Mouse (Mus musculus): ENCODE data around the gene Grin2c.

Gene Grin2c

DNA sequence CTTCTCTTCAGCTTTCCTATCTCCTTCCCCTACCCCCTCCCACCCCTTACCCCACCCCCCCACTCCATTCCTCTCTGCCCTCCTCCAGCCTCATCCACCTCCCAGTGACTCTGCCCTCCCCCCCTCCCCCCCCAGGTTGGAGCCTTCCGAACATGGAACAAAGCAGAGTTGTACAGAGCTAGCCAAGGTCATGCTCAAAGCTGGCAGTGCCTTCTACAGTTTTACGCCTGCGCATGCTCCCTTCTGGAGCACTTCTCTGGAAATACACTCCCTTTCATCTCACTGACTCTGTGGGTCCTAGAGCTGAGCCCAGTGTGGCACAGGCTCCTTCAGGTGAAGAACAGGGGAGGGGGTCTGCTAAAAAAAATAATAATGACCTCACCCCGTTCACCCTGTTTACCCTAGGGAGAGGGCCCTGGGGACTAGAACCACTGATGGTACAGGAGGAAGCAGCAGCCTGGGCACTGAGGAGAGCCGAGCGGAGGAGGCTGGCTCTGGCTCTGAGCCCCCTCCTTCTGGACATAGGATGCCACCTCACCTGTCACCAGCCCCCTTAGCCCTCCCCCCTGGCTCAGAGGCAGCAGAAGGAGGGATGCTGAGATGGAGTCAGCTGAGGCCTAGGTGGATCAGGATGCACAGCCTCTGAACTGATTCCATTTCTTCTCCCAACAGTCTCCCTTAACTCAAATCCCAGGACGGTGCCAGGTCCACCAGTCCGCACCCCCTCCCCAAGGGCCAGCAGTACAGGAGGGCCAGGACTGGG lies 15.9 kb upstream of the Grin2c start:
- no peak for DNase-seq

DNA sequence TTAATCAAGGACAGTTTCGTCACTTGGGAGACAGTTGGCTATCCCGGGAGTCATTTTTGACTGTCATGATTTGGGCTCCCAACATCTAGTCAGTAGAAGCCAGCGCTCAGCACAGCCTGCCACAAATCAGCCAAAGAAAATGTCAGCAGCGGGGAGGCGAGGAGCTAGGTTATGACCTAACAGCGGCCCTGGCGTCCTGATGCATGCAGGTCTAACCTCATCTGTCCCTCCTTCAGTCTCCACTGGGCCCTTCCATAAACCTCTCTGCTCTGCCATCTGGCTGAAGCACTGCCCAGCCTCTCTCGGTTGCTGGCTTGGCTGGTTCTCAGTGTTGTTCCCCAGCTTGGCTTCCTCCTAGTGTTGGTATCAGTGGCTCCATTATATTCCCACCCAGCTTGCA lies 15.3 kb upstream of the Grin2c start:
- DNase-seq, result no peak

DNA sequence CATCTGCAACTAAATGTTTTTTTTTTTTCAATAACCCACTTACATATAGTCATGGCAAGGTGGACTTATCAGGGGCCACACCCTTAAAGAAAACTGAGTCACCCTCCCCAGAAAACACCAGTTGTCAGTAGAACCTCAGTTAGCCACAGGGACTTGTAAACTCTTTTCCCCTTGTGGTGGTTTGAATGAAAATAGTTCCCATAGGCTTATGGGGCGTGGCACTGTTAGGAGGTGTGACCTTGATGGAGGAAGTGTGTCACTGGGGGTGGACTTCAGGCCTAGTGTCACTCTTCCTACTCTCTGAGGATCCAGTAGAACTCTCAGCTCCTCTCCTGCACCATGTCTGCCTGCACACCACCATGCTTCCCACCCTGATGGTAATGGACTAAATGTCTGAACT lies 12.7 kb upstream of the Grin2c start:
- DNase-seq, result no peak

DNA sequence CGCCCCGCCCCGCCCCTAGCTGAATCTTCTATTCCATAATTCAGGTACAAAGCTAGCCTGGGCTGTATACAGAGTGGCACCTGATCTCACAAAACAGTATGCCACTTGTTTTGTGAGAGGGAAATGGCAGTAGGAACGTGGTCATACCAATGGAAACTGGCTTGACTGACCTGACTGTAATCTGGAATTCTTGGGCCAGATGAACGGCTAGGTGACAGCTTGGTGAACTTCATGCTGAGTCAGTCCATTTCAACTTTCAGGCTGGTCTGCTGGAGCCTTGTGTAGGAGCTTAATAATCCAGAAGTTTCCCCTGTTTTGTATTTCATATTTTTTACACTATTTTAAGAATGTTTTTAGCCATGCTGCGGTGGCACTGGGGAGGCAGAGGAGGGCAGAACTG lies 11.1 kb upstream of the Grin2c start:
- DNase-seq, result no peak

DNA sequence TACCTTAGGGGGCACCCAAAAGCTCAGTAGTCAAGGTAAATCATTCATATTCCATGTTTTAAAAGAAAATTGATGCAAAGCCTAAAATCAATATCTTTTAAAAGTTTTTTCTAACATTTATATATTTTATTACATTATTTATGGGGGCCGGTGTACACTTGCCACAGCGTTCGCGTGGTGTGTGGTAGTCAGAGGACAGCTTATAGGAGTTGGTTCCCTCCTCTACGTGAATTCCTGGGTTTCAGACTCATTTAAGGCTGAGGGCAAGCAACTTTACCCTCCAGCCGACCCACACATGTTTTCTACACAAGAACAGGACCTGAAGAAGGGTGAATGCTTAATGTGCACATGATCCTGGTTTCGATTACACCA lies 10.5 kb upstream of the Grin2c start:
- no peak for DNase-seq

DNA sequence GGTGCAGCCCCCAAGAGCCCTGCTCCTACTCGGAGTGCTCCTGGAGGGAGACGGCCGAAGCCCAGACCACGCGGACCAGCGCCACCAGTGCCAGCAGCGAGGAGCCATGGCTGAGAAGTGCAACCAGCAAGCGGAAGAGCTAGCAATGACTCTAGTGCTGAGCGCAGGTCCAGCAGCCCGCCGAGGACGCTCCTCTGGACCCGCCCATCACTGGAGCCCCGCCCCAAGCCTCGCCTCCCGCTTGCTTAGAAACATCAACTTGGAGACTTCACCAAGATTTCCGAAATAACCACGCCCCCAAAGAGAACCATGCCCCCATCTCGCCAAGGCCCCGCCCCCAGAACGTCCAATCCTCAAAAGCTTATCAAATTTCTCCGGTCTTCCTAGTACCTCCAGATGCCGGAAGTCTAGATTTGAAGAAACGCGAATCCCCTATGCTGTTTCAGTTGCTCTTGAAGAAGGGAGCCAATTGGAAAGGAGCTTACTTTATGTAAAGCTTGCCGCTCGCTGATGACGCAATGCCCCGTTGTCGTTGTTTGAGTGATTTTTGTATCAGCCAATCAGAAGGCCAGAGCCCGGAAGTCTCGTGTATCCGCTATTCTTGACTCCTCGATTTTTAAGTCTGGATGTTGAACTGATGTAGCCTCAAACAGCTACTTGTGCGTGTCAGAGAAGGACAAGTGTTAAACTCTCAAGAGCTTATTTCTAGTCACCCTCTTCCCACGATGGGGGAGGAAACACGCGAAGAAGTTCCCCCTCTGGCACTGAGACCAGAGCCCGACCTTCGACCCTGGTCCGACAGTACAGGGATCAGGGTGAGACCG lies 9.9 kb upstream of the Grin2c start, which contains the start of gene Fdxr:
Fdxr (minus strand) TSS at position 271 of the 824 bp plus-strand sequence.
- DNase-seq, result peak; percentile 99

DNA sequence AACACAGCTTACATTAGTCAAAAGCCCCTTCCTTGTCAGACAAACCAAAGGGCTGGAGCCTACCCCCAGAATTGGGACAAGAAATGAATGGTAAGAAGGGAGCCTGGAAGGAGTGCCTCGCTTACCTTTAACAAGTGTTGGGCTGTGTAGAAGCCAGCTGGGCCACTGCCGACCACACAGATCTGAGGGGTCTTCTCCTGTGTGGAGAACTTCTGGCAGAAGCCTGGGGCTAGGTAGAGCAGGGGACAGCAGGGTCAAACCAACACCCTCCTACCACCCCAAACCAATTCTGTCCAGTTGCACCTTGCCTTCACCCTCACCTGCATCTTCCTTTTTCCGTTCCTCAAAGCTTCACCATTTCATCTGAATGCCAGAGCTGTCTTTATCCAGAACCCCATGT lies 8.9 kb upstream of the Grin2c start:
- no peak for DNase-seq

DNA sequence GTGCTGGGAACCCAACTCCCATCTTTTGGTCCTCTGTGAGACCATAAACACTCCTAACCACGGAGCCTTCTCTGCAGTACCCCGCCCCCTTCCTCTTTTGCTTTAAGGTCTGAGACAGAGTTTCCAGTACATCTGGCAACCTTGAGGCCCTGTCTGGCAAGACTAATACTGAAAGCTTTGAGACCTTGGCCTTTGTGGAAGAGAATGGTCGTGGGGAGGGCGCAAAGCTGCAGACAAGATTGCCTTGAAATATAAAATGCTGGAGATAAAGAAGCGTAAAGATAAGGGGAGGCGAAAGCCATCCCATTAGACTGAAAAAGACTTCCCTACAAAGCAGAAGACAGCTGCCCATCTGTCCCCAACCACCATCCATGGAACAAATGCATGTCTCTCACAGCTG lies 8.5 kb upstream of the Grin2c start:
- no peak for DNase-seq

DNA sequence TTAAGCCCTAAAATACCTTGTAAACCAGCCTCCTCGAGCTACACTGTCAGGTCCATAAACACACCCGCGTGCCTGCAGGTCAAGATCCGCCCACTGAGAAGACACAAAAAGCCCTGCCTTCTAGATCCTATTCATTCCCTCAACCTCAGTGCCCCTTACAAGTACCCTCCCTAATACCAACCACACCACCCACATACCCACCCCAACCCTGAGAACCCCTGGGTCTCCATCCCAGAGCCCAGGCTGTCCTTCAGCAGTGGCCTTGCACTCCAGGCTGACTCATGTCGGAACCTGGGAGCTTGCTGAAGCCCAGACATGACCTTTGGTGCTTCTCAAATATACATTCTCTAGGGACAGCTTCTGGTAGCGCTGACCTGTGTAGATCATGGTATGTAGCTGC lies 7.7 kb upstream of the Grin2c start:
- DNase-seq, result no peak

DNA sequence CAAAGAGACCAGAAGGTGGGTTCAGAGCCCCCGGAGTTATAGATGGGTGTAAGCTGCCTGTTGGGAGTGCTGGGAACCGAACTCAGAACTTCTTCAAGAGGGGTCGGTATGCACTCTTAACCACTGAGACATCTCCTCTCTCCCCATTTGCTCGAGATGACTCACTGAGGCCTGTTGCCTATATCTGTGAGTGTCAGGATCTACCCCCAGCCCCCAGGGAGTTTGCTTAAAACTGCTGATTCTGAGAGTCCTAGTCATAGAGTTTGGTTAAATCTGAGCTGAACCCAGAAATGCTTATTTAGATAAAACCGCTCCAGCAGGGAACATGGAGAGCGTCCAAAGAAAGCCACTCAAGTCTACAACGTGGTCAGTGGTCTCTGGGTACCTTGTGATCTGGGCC lies 7.1 kb upstream of the Grin2c start:
- DNase-seq, result no peak

DNA sequence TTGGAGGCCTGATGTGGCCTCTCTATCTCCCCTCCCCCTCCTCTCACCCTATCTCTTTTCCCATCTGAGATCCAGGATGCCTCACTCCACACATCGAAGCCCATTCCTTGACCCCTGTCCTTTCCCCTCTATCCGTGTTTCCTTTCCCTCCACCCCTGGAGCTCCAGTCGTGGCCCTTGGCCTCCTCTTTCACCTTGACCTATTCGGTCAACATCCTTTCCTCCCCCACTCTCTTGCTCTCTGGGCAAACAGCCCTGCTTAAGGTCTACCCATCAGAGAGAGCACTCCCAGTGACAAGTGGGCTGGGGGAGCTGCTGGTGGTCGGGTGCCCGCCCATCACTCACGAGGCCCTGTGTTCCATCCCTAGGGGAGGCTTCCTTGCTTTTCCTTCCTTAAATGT lies 6.7 kb upstream of the Grin2c start:
- DNase-seq, result no peak

DNA sequence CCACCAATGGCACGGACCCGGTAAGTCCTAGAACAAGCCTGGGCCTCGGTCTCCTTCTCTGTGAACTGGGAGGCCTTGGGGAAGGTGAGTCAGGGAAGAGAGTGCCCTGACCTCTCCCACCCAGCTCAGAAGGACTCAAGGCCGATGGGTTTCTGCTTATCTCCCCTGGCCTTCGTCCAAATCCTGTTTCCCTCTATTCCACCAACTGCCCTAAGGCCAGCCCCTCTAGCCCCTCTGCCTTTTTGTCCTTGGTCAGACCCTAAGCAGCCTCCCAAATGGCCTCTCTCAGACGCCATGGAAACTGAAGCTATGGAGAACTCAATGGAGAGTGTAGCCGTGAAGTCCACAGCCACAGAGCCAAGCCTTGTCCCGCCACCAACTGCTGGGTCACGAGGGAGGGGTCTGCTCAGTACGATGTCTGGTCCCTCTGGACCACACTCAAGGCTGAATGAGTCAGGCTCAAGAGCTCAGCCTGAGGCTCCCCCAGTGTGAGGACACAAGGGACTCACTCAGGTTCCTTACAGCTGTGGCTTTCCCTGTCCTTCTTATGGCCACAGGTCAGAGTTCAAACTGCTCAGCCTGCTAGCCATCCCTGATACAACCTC lies 6.0 kb upstream of the Grin2c start:
- DNase-seq, result no peak

DNA sequence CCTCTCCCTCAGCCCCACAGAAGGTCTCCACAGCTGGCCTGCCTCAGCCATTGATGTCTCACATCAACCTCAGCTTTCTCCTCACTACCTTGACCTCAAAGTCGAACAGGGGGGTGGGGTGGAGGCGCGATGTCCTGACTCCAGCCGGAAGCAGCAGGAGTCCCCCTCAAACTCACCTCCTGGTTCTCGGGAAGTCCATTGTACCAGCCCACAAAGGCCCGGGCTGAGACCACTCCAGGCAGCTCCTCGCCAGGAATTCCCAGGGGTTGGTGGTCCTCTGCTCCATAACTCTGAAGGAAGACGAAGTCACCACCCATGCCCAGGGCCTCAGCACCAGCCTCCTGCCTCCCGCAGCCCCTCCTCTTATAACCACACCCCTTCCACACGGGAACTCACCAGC lies 4.4 kb upstream of the Grin2c start:
- DNase-seq, result no peak

DNA sequence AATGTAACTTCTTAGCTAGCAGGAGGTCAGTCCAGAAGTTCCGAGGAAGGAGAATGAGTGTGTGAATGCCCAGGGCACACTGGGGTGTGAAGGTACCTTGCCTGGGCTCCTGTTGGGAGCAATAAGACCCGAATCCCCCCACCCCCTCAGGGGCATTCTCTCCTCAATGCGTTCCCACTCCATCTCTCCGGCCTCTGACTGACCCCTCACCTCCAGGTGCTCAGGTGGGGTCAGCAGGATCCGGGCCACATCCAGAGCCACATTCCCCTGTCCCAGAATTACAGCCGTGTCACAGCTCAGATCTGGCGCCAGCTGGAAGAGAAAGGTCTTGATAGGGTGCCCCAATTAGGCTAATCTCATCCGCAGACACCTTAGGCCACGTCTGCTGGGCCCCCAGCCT lies 4.0 kb upstream of the Grin2c start:
- no peak for DNase-seq

DNA sequence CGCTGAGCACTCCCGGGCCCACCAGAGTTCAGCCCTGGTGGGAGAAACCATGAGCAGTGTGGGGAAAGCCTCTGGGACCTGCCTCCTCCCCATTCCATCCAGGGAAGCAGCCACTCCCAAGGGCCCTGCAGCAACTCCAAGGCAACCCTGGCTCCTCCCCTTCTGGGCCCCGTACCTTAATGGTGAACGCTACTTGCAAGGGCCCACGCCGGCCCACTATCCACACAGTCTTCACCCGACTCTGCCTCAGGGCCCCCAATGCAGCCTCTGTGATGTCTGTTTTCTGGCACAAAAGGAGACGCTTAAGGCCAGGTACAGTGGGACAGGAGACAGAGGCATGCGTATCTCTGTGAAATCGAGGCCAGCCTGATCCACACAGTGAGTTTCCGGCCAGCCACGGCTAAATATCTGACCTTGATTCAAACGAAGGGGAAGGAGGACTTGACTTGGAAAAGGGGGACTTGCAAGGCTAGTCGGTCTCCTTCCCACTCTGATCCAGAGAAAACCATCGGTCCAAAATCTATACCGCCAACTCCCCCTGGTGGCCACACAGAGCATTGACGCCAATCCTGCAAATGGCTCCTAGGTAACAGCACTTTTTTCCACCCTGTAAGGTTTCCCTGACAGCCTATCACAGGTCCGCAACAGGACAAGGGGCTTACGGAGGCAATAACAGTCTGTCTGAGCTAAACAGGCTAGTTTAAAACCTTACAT lies 3.3 kb upstream of the Grin2c start:
- peak; percentile 83 for DNase-seq

DNA sequence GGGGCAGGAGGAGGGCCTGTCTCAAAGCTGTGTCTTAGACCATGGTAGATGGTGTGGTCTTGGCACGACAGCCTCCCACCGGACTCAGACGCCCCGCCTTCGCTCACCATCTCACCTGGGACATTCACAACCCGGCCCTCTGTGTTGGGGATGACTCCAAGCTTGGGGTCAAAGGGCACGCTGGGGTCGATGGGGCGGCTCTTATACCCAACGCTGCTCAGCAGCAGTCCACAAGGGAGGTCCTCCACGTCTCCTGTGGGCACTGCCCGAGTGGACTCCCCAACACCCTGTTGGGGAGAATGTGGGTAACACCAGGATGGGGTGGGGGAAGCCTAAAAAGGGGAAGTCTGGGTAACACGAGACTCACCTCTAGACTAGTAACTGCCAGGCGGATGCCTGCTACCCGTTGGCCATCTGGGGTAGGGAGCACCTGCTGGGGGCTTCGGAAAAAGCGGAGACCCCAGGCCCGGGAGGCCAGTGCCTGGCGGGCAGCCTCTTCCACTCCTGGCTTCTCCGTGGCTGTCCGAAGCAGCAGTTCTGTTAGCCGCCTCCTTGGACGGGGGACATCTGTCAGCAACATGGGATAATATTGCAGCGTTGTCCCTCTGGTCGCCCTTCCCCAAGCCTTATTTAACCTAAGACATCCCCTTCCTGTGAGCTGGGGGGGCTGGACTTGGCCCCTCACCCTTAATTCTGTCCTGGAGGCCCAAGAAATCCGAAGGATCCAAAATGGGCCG lies 2.5 kb upstream of the Grin2c start:
- no peak for DNase-seq

DNA sequence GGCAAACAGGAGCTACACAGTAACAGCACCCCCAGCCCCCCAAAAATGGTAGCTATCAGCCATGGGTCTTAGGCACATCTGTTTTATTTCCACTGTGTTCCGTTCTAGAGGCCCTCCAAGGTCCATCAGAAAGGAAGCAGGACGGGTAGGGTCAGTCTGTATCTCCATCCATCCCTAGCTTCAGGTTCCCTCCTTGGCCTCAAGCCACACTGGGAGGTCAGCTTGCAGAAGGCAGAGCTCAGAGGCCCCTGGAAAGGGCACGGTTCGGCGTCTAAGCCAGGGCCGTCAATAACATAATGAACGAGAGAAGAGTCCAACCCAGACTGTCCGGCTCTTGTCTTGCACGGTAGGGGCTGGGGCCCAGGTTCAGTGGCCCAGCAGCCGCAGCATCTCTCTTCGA lies 915 bp upstream of the Grin2c start:
- no peak for DNase-seq

DNA sequence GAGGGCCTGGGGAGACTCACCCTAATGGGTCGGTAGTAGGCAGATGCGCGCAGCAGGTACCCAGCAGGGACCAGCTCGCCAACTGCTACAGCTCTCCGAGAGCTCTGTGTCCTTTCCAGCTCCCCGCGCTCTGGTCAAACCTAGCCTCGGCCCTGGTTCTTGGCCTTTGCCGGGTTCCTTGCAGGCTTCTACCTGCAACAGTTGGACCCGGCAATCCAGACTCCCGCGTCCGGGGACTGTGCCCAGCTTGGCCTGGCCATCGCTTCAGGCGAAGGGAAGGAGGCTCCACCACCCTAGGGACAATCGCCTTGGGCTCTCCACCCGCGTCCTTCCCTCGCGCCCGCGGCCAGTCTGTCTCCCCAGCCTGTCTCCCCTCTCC lies 654 bp downstream of the Grin2c start:
- no peak for DNase-seq

DNA sequence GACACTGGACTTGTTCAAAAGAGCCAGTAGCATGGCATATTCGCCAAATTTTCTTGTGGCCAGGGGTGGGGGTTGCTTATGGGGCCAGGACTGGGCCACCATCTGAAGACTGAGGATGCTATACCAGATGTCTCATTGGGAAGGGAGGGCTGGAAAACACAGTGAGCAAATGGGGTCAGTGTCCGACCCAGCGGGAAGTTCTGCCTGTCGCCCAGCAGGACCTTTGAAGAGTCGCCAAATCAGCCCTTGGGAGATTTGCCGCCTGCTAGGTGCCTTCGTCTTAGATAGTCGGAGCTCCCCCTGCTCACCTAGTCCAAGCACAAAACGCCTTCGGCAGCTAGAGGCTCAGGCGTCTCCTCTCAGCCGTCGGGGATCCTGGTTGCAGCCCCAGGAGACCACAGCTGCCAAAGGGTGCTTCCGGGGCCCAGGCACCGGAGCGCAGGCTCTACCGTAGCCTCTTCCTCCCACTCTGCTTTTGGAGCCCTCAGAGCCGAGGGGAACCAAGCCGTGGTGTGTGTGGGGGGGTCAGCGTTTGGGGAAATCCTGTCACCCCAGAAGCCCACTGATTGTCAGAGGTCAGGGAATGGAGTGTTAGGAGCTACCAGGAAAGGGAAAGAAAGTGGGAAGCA lies 1.2 kb downstream of the Grin2c start:
- no peak for DNase-seq

DNA sequence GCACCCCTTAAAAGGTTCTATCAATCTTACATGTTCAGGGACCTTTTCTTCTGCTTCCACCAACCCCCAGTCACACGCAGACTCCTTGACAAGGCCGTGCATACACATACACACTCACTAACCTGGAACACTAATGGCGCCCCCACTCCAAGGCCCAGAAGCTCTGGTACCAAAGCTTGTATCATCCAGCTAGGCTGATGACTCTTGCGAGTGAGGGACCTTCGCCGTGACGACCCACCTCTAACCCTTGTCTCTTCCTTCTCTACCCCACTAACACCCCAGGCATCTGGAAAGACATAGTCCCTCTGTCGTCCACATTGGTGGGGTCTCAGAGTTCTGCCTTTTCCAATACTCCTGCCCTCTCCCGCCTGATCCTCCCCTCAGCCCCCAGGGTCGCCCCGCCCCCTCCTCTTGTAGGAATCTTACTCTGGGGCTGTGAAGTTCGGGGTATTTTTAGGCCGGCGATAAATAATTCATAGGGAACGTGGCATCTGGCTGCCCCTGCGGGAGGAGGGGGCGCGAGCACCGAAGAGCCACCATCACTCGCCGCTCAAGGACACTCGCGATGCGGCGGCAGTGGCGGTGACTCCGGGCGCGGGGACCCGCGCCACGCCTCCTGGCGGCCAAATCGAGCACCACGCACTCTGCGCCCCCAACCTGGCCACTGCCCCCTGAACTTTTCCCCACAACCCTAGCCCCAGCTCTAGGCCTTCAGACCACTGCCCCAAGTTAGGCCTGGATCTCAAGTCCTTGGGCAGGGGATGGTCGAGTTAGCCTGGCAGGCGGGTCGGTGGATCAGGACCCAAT lies 2.0 kb downstream of the Grin2c start:
- DNase-seq, result peak; percentile 32

DNA sequence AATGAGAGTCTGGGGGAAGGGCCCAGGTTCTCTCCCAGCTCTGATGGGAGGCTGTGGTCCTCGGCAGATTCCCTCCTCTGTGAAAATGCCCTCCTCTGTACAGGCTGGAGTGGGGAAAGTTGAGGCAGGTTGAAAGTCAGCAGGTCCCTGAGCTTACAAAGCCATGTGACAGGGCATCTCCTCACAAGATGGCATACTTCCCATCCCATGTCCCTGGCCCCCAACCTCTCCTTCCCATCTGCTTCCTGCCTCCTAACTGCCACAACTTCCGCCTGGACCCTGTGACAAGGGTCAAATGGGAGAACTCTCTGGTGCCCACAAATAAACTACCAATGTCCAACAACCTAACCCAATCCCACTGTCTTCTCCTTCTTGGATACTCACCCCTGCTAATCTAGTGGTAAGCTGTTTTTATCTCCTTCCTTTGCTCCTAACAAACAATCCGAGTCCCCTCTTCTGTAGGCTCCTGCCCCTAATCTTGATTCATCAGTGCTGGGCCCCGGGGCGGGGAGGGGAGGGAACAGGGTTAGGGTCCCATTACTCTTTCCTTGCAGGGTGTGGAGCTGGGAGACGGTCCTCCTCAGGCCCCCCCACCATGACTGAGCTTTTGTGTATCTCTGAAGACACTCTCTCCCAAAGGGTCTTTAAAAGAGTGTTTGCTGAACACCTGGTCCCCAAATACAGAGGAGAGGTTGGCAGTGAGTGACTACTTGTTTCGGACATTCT lies 2.7 kb downstream of the Grin2c start:
- no peak for DNase-seq
